Mouse (Mus musculus): ENCODE results near the gene Raph1. TPM values are rescaled to one million over a fixed set of nuclear protein-coding genes. Genes with fewer than 3 reads are reported as not detected.

The Raph1 gene
- total RNA-seq, 2 experiments from 2014 or later, result 95.8 to 122 TPM

Small RNAs within 50 kb of the gene (microRNA-seq; reads per million reads assigned to microRNA genes)
- 0 reads per million in 2 experiments for gene Gm23762

Other genes starting within 250 kb of the Raph1 start
- gene Cyp20a1, start 223.8 kb downstream of the Raph1 start, total RNA-seq (2021), result 10 to 100 TPM in 1 of 2 experiments, 1 to 10 TPM in 1; 8.7 to 11.2 TPM
- gene Abi2, start 157.5 kb downstream of the Raph1 start, total RNA-seq (2021), result 10 to 100 TPM; 14.7 to 19.4 TPM
- gene Cd28, start 149.7 kb upstream of the Raph1 start, total RNA-seq (2021), result 10 to 100 TPM; 11.9 to 13.4 TPM